Mouse (Mus musculus): ENCODE measurements around the gene Mfsd4a.

Gene Mfsd4a

GRCm38 (mm10) chr1:132067261-132068255 is at the start of gene Mfsd4a:
Mfsd4a (minus strand) TSS chr1:132068062.
- DNase-seq (ENCODE audit: low read depth, low spot score), result peak; percentile 36

GRCm38 (mm10) chr1:132116606-132117005 is 48.7 kb upstream of the Mfsd4a start:
- DNase-seq (ENCODE audit: low read depth, low spot score), result peak; percentile 80

GRCm38 (mm10) chr1:132113098-132113497 is 45.2 kb upstream of the Mfsd4a start:
- no peak for DNase-seq (ENCODE audit: low read depth, low spot score)

- no peak for DNase-seq (ENCODE audit: low read depth, low spot score)
These were observed 44.6 kb upstream of the Mfsd4a start for GRCm38 (mm10) chr1:132112426-132112825.

- DNase-seq (ENCODE audit: low read depth, low spot score), result no peak
These were observed 43.5 kb upstream of the Mfsd4a start for GRCm38 (mm10) chr1:132111411-132111810.

- DNase-seq (ENCODE audit: low read depth, low spot score), result no peak
These were observed 41.5 kb upstream of the Mfsd4a start for GRCm38 (mm10) chr1:132109368-132109767.

- DNase-seq (ENCODE audit: low read depth, low spot score), result no peak
These were observed 36.5 kb upstream of the Mfsd4a start for GRCm38 (mm10) chr1:132104353-132104752.

GRCm38 (mm10) chr1:132101953-132102697 is 34.3 kb upstream of the Mfsd4a start:
- no peak for DNase-seq (ENCODE audit: low read depth, low spot score)

- no peak for DNase-seq (ENCODE audit: low read depth, low spot score)
These were observed 31.9 kb upstream of the Mfsd4a start for GRCm38 (mm10) chr1:132099775-132100174.

- DNase-seq (ENCODE audit: low read depth, low spot score), result no peak
These were observed 31.2 kb upstream of the Mfsd4a start for GRCm38 (mm10) chr1:132099016-132099415.

GRCm38 (mm10) chr1:132098076-132098475 is 30.2 kb upstream of the Mfsd4a start:
- DNase-seq (ENCODE audit: low read depth, low spot score), result no peak

GRCm38 (mm10) chr1:132095356-132096004 is 27.6 kb upstream of the Mfsd4a start:
- DNase-seq (ENCODE audit: low read depth, low spot score), result peak; percentile 28

GRCm38 (mm10) chr1:132093269-132093668 is 25.4 kb upstream of the Mfsd4a start:
- no peak for DNase-seq (ENCODE audit: low read depth, low spot score)

- no peak for DNase-seq (ENCODE audit: low read depth, low spot score)
These were observed 22.4 kb upstream of the Mfsd4a start for GRCm38 (mm10) chr1:132090266-132090665.

- DNase-seq (ENCODE audit: low read depth, low spot score), result no peak
These were observed 21.9 kb upstream of the Mfsd4a start for GRCm38 (mm10) chr1:132089767-132090166.

- no peak for DNase-seq (ENCODE audit: low read depth, low spot score)
These were observed 20.4 kb upstream of the Mfsd4a start for GRCm38 (mm10) chr1:132088181-132088671.

- DNase-seq (ENCODE audit: low read depth, low spot score), result no peak
These were observed 17.6 kb upstream of the Mfsd4a start for GRCm38 (mm10) chr1:132085181-132086049.

GRCm38 (mm10) chr1:132078413-132078812 is 10.6 kb upstream of the Mfsd4a start:
- no peak for DNase-seq (ENCODE audit: low read depth, low spot score)

- DNase-seq (ENCODE audit: low read depth, low spot score), result no peak
These were observed 7.7 kb upstream of the Mfsd4a start for GRCm38 (mm10) chr1:132075576-132075975.

- no peak for DNase-seq (ENCODE audit: low read depth, low spot score)
These were observed 2.8 kb upstream of the Mfsd4a start for GRCm38 (mm10) chr1:132070659-132071058.

- no peak for DNase-seq (ENCODE audit: low read depth, low spot score)
These were observed 1.6 kb upstream of the Mfsd4a start for GRCm38 (mm10) chr1:132069436-132069835.

Measured in ZHBTc4 (cell line).